Mouse (Mus musculus) 3T3-L1 (cell line): ENCODE data around the gene Olfr1477.
"Not testable (repeated sequence)": the region's sequence is repeated elsewhere in the genome, so short reads cannot be mapped to it uniquely, and the experiment has no call there.

Experiments
- DNase-seq: peaks from one replicate; pipeline ENCODE4 v3.0.0-alpha.2; 2015; ENCODE audit warnings: low read depth, low spot score

The Olfr1477 gene

GRCm38 (mm10) chr19:13500246-13500645, at the start of gene Olfr1477:
Gene Olfr1477 (plus strand): TSS chr19:13500546.
- DNase-seq, result no peak

DNA sequence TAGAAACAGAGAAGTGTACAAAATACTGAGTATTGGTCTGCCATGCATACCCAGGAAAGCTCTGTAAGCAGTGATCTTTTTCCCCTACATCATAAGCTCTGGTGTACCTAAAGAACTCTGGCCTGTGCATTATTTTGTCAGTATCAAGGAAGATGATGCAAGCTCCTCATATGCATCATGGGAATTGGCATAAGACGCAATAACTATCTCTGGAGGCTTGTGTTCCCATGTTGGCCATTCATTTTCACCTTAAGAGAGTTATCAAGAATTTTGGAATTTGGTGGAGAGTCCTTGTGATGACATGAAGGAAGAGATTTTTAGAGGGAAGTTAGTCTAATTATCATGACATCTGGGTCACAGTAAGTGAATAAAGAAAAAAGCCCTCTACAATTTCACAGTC, 44.4 kb upstream of the Olfr1477 start, which contains the start of gene Olfr1472:
TSS of gene Olfr1472 (minus strand) at position 101 of the 400 bp plus-strand sequence.
- no peak for DNase-seq

- DNase-seq, result not testable (repeated sequence)
These were observed 31.1 kb upstream of the Olfr1477 start, which contains the start of gene Olfr1474 for GRCm38 (mm10) chr19:13469265-13469664. Gene Olfr1474 (plus strand): TSS chr19:13469565.

DNA sequence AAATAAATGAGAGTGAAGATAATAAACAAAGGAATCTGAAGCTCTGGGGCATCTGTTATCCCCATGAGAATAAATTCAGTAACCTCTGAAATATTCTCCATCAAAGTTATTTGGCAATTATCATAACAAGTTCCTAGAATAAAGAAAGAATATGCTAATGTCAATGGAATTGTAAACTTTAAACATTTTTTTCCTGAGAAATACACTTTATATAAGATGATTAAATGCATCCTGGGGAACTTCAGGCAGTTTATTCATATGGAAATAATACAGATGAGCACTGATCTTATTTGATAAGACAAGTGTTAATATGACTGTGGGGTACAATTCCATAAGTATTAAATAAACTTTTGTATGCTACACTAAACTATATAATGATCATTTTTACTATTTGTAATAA, 20.2 kb upstream of the Olfr1477 start, which contains the start of gene Olfr1475:
TSS of gene Olfr1475 (minus strand) at position 101 of the 400 bp plus-strand sequence.
- no peak for DNase-seq

- no peak for DNase-seq
These were observed 27.3 kb downstream of the Olfr1477 start, which contains the start of gene Olfr1480 for GRCm38 (mm10) chr19:13527613-13528012. Gene Olfr1480 (plus strand): TSS chr19:13527913.
